Mouse (Mus musculus) liver, adult 2 months (tissue): ENCODE results near the gene H1foo. TPM values are rescaled to one million over a fixed set of nuclear protein-coding genes. Genes with fewer than 3 reads are reported as not detected.

ENCODE experiments used
- DNase-seq: peaks from one replicate; pipeline ENCODE4 v3.0.0-alpha.2; 2011; ENCODE audit warnings: low read depth, low spot score; ENCODE audit errors: extremely low read depth
- H3K27ac ChIP-seq: fragments of 200-500 bp; replicated peaks from 2 replicates; pipeline ENCODE4 v1.5.1; 2012; ENCODE audit warnings: low read depth, mild to moderate bottlenecking, control low read depth, inconsistent platforms, low read length; ENCODE audit not compliant: insufficient read depth
- H3K27me3 ChIP-seq: fragments of 200-500 bp; 2 replicates; pipeline ENCODE4 v1.6.1; 2012; ENCODE audit warnings: mild to moderate bottlenecking, moderate library complexity, low read length, inconsistent platforms; ENCODE audit not compliant: control insufficient read depth, insufficient read depth
- H3K36me3 ChIP-seq: fragments of 200-500 bp; 2 replicates; pipeline ENCODE4 v1.6.1; 2012; ENCODE audit warnings: low read length, inconsistent platforms; ENCODE audit not compliant: control insufficient read depth, insufficient read depth
- H3K4me1 ChIP-seq: fragments of 200-500 bp; 2 replicates; pipeline ENCODE4 v1.6.1; 2011; ENCODE audit warnings: low read length; ENCODE audit not compliant: control insufficient read depth, insufficient read depth
- H3K4me3 ChIP-seq: fragments of 200-500 bp; 2 replicates; pipeline ENCODE4 v1.5.1; 2011; ENCODE audit warnings: low read depth, mild to moderate bottlenecking, control low read depth, low read length, moderate library complexity; ENCODE audit not compliant: insufficient read depth
- H3K79me2 ChIP-seq: fragments of 200-500 bp; 2 replicates; pipeline ENCODE4 v1.6.1; 2012; ENCODE audit warnings: inconsistent platforms, mild to moderate bottlenecking, low read length, moderate library complexity; ENCODE audit not compliant: control insufficient read depth, insufficient read depth
- H3K9ac ChIP-seq: fragments of 200-500 bp; 2 replicates; pipeline ENCODE4 v1.6.1; 2012; ENCODE audit warnings: low read depth, mild to moderate bottlenecking, control low read depth, inconsistent platforms, low read length
- CTCF ChIP-seq: fragments of 200-500 bp; IDR thresholded peaks from 2 replicates; pipeline ENCODE4 v1.5.1; 2011; ENCODE audit warnings: low read depth, low read length, control low read depth
- POLR2A ChIP-seq: fragments of 200-500 bp; IDR thresholded peaks from 2 replicates; pipeline ENCODE4 v1.6.1; 2011; ENCODE audit warnings: low read length, control low read depth; ENCODE audit not compliant: insufficient read depth; ENCODE audit errors: extremely low read depth
- WGBS: fragments of 180-500 bp; shearing (Covaris S2); methylation state at CpG from one replicate; pipeline ENCODE4 v1.1.7; 2018; 5-methylcytosine and 5-hydroxymethylcytosine counted together
- polyA plus RNA-seq: library from polyadenylated mRNA; depleted of rRNA; stranded (reverse); fragments of >200 nt; gene quantifications from 2 replicates; pipeline ENCODE4 v1.2.3, GENCODE M21; 2012
- total RNA-seq: library from RNA; depleted of rRNA; stranded (reverse); fragments of >200 nt; gene quantifications from 2 replicates; pipeline ENCODE4 v1.2.3, GENCODE M21; 2014

The H1foo gene
- total and polyA plus RNA-seq, 2 experiments, result not detected

DNA sequence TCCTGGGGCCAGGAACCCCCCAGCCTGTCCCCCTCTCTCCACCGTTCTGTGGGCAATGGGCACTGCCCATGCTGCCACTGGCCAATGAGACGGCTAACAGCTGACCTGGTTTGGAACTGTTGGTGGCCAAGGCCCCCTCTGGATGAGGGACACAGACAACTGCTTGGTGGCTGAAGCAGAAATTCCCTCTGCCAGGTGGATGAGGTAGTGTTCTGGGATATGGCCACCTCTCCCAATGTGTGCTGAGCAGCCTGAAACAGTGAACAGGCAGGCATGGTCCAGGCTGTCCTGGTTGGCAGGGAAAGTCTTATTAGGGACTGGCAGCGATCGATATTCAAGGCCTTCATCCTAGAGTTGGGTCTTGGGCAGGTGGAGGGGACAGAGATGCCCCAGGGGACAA is 10.4 kb downstream of the H1foo start:
- no peak overlapping the region for H3K27ac ChIP-seq
- H3K36me3 ChIP-seq, result no peaks in the 10 kb centered on the region
- no peaks in the 10 kb centered on the region for H3K27me3 ChIP-seq
- no peaks in the 10 kb centered on the region for H3K79me2 ChIP-seq
- no peak overlapping the region for H3K9ac ChIP-seq
- 90% methylated on average over 4 of the region's 4 CpGs for WGBS
- no peak for DNase-seq
- no peak overlapping the region for H3K4me3 ChIP-seq
- no peaks in the 10 kb centered on the region for H3K4me1 ChIP-seq
- no peak for TF ChIP-seq POLR2A
- TF ChIP-seq CTCF, result no peak

DNA sequence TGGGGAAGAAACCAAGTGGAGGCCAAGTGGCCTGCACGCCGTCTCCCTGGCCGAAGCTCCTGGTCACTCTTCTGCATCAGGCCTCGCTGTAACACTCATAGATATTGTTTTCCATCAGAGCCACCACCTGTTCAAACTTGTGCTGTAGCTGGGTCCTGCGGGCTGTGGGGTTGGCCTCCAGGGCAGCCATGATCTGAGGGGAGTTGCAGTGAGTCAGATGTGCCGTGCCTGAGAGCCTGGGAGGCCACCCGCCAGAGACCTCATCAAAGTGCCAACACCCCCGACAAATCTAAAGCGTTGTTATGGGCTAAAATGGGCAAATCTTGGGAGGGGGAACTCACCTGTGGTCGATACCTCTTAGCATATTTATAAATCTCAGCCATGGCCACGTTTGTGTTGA is 10.9 kb downstream of the H1foo start:
- TF ChIP-seq POLR2A, result no peak
- H3K4me1 ChIP-seq, result no peaks in the 10 kb centered on the region
- WGBS, result 92% methylated on average over 11 of the region's 11 CpGs
- H3K4me3 ChIP-seq, result no peak overlapping the region
- DNase-seq, result no peak
- H3K36me3 ChIP-seq, result no peaks in the 10 kb centered on the region
- no peak overlapping the region for H3K27ac ChIP-seq
- no peaks in the 10 kb centered on the region for H3K79me2 ChIP-seq
- H3K27me3 ChIP-seq, result no peaks in the 10 kb centered on the region
- no peak overlapping the region for H3K9ac ChIP-seq

DNA sequence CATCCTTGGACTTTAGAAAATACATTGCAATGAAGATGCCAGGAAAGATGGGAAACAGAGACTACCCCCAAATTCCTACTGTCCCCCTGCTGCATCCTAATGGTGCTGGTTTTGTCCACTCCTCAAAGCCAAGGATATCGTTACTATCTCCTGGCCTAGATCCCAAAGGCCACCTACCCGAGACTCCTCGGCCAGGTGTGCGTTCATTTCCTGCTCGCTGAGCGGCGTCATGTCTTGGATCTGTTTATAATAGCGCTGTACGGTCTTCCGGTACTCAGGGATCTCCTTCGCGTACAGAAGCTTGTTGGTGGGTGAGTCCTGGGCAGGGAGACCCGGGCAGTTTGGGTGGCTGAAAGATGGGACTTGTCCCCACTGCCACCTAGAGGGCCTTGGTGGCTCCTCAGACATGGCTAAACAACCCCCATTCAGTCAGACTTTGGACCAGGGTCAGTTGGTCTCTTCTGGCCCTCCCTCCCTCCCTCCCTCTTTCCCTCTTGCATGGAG is 11.7 kb downstream of the H1foo start:
- H3K36me3 ChIP-seq, result no peaks in the 10 kb centered on the region
- no peak for DNase-seq
- TF ChIP-seq CTCF, result no peak
- no peak for TF ChIP-seq POLR2A
- no peak overlapping the region for H3K27ac ChIP-seq
- no peak overlapping the region for H3K9ac ChIP-seq
- H3K4me3 ChIP-seq, result no peak overlapping the region
- 85% methylated on average over 13 of the region's 13 CpGs for WGBS
- H3K27me3 ChIP-seq, result no peaks in the 10 kb centered on the region
- H3K4me1 ChIP-seq, result no peaks in the 10 kb centered on the region
- H3K79me2 ChIP-seq, result no peaks in the 10 kb centered on the region

DNA sequence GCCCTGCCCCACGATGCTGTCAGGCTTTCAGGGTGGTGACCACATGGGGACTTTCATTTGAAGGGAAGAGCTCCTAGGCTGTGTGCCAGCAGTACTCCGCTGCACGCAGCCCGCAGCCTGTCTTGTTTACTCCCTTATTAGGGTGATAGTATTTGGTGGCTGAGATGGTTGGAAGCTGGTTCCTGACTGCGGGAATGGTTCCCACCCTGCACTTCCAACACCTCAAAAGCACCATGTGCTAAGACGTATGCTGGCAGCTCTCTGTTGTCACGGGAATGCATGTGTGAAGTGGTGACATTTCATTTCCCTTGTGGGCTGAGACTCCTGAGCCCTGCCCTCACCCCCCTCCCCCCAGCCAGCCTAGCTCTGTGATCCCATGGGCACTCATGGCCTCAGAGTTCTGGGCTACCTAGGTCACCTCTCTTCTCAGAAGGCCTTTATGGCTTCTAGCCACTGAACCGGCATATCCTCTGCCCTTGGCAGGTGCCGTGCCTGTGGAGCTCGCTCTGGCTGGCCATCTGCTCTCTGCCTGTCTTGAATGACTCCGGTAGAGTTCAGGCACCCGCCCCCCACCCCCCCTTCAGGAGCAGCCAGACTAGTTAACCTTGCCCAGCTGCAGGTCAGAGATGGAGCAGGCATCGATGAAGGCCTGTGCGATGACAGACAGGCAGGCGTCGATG is 12.3 kb downstream of the H1foo start:
- no peak for TF ChIP-seq CTCF
- no peak for TF ChIP-seq POLR2A
- WGBS, result 40% methylated on average over 16 of the region's 16 CpGs
- H3K27ac ChIP-seq, result no peak overlapping the region
- no peaks in the 10 kb centered on the region for H3K36me3 ChIP-seq
- no peaks in the 10 kb centered on the region for H3K4me1 ChIP-seq
- no peaks in the 10 kb centered on the region for H3K79me2 ChIP-seq
- H3K9ac ChIP-seq, result no peak overlapping the region
- H3K4me3 ChIP-seq, result no peak overlapping the region
- peak; percentile 36 for DNase-seq
- H3K27me3 ChIP-seq, result no peaks in the 10 kb centered on the region

DNA sequence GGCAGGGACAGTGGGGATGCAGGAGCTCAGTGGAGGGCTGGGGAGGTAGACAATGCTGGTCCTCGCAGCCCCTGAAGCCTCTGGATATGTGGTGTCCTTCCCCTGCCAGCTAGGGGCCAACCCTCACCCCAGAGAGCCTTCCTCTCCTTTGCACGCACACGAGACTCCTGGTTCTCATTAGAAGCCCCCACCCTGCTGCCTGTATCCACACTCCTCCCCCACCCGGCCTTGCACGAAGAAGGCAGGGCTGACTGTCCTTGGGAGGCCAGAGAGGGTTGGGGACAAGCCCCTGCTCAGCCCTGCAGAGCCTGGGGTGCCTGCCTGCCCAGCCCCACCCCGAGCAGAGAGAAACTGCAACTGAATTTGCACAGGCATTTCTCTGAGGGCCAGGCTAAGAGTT is 12.9 kb downstream of the H1foo start:
- WGBS, result 81% methylated on average over 6 of the region's 6 CpGs
- H3K4me3 ChIP-seq, result no peak overlapping the region
- DNase-seq, result no peak
- H3K36me3 ChIP-seq, result no peaks in the 10 kb centered on the region
- H3K79me2 ChIP-seq, result no peaks in the 10 kb centered on the region
- H3K4me1 ChIP-seq, result no peaks in the 10 kb centered on the region
- TF ChIP-seq CTCF (no peak), POLR2A (no peak)
- H3K27me3 ChIP-seq, result no peaks in the 10 kb centered on the region
- no peak overlapping the region for H3K27ac ChIP-seq
- no peak overlapping the region for H3K9ac ChIP-seq

DNA sequence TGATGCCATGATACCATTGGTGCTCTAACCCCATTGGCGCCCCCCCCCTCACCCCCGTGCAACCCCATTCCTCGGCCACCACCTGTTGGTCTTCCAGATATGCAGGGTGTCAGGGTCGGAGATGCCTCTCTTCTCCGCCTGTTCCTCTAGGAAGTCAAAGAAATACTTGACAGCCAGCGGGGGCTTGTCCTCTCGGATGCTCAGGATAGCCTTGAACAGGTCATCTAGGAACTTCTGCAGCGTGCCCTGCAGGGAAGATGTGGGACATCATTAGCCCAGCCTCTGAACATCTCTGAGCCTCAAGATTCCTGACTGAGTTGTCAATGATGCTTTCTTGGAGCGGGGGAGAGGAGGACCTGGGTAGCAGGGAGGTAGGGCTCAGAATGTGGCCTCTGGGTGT is 13.7 kb downstream of the H1foo start:
- Histone ChIP-seq H3K36me3 (no peaks in the 10 kb centered on the region), H3K27ac (no peak overlapping the region), H3K27me3 (no peaks in the 10 kb centered on the region), H3K4me3 (no peak overlapping the region), H3K4me1 (no peaks in the 10 kb centered on the region), H3K79me2 (no peaks in the 10 kb centered on the region), H3K9ac (no peak overlapping the region)
- DNase-seq, result no peak
- 80% methylated on average over 9 of the region's 9 CpGs for WGBS
- TF ChIP-seq CTCF, result no peak
- no peak for TF ChIP-seq POLR2A
